Mouse (Mus musculus): ENCODE measurements at regions not wholly inside any gene's neighbourhood (a gene's known extent, or its start where the extent isn't known, plus 50 kb on each side); places are given as distances from the start of the nearest gene placed in this dataset.

GRCm38 (mm10) chr13:84025348-84025747, 196.7 kb upstream of the Tmem161b start:
- ATAC-seq: no peak

- no peak for ATAC-seq
Measured at GRCm38 (mm10) chr13:84047736-84048135, 174.4 kb upstream of the Tmem161b start.

- ATAC-seq: no peak
Measured at GRCm38 (mm10) chr13:84052221-84052620, 169.9 kb upstream of the Tmem161b start.

- ATAC-seq: no peak
Measured at GRCm38 (mm10) chr13:84054956-84055355, 167.1 kb upstream of the Tmem161b start.

- no peak for ATAC-seq
Measured at GRCm38 (mm10) chr13:84055576-84055975, 166.5 kb upstream of the Tmem161b start.

GRCm38 (mm10) chr13:84056451-84056850, 165.6 kb upstream of the Tmem161b start:
- no peak for ATAC-seq

- no peak for ATAC-seq
Measured at GRCm38 (mm10) chr13:84056998-84057397, 165.1 kb upstream of the Tmem161b start.

- no peak for ATAC-seq
Measured at GRCm38 (mm10) chr13:84057456-84057855, 164.6 kb upstream of the Tmem161b start.

GRCm38 (mm10) chr13:84058251-84058650, 163.8 kb upstream of the Tmem161b start:
- ATAC-seq: no peak

- no peak for ATAC-seq
Measured at GRCm38 (mm10) chr13:84059031-84059651, 163.0 kb upstream of the Tmem161b start.

- ATAC-seq: no peak
Measured at GRCm38 (mm10) chr13:84059661-84060452, 162.2 kb upstream of the Tmem161b start.

GRCm38 (mm10) chr13:84060453-84060834, 161.7 kb upstream of the Tmem161b start:
- ATAC-seq: no peak

GRCm38 (mm10) chr13:84060906-84061305, 161.2 kb upstream of the Tmem161b start:
- no peak for ATAC-seq

- ATAC-seq: no peak
Measured at GRCm38 (mm10) chr13:84061820-84062480, 160.1 kb upstream of the Tmem161b start.

GRCm38 (mm10) chr13:84062616-84063015, 159.5 kb upstream of the Tmem161b start:
- ATAC-seq: no peak

- no peak for ATAC-seq
Measured at GRCm38 (mm10) chr13:84063406-84063805, 158.7 kb upstream of the Tmem161b start.

GRCm38 (mm10) chr13:84064291-84064940, 157.7 kb upstream of the Tmem161b start:
- no peak for ATAC-seq

- ATAC-seq: no peak
Measured at GRCm38 (mm10) chr13:84065256-84065898, 156.7 kb upstream of the Tmem161b start.

- ATAC-seq: no peak
Measured at GRCm38 (mm10) chr13:84066211-84066959, 155.7 kb upstream of the Tmem161b start.

GRCm38 (mm10) chr13:84066960-84067665, 155.0 kb upstream of the Tmem161b start:
- no peak for ATAC-seq

- no peak for ATAC-seq
Measured at GRCm38 (mm10) chr13:84068365-84068764, 153.7 kb upstream of the Tmem161b start.
